Mouse (Mus musculus): ENCODE data around the gene Ston1. TPM values are rescaled to one million over a fixed set of nuclear protein-coding genes. Genes with fewer than 3 reads are reported as not detected.

Gene Ston1
- polyA plus RNA-seq (2012; ENCODE audit: low replicate concordance), result 0.20 and 1.5 TPM in 2 replicates

GRCm38 (mm10) chr17:88597222-88598055 lies at the start of gene Ston1:
Gene Ston1 (plus strand): TSS chr17:88597684.

GRCm38 (mm10) chr17:88668452-88668851 lies 71.0 kb downstream of the Ston1 start, which contains the start of gene Gtf2a1l:
Gene Gtf2a1l (plus strand): TSS chr17:88668660.

Other genes with a start within 250 kb of the Ston1 start
- 21.6 and 26.4 TPM in 2 replicates for gene Foxn2, start 157.0 kb upstream of the Ston1 start, polyA plus RNA-seq (2012; ENCODE audit: low replicate concordance)
- gene Ppp1r21, start 67.6 kb upstream of the Ston1 start, polyA plus RNA-seq (2012; ENCODE audit: low replicate concordance), result 14.3 and 17.6 TPM in 2 replicates
- not detected in 2 replicates for gene Gtf2a1l, start 71.0 kb downstream of the Ston1 start, polyA plus RNA-seq (2012; ENCODE audit: low replicate concordance)
- 0.24 TPM in 1 of 2 replicates, not detected in the other for gene Lhcgr, start 194.3 kb downstream of the Ston1 start, polyA plus RNA-seq (2012; ENCODE audit: low replicate concordance)

Measured in hematopoietic multipotent progenitor cell, adult 10-12 weeks (in vitro differentiated cells).